Mouse (Mus musculus) activated CD4-positive, CD25-positive, alpha-beta regulatory T cell, adult 4 months (primary cell): ENCODE data around the gene Gtf3a. TPM values are rescaled to one million over a fixed set of nuclear protein-coding genes. Genes with fewer than 3 reads are reported as not detected.

Experiments
- ATAC-seq: one replicate; pipeline ENCODE4 v1.8.0; 2017
- polyA plus RNA-seq, 2 experiments: library from polyadenylated mRNA; unstranded; fragments of 100-300 nt; shearing (Covaris generic); gene quantifications; one replicate each; pipeline ENCODE4 v1.2.1; 2017

The Gtf3a gene
- polyA plus RNA-seq, 2 experiments from 2014 or later = 35.6 to 46.4 TPM

DNA sequence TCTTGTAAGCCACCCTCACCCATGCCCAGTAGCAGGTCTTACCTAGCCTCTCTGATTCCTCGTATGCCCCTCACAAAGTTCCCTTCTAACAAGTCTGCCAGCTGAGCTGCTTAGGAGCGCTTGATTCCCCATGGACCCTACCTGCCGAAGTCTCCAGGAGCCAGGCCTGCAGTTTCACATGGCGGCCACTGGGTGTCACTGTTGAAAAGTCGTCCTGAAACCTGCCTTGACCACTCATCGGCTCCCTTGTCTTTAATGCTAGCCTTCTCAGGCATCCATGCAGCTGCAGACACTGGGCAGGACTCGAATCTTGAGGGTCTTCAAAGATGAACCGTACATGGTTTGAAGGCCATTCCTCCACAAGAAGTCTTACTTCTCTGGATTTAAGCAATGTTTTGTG is 34.8 kb downstream of the Gtf3a start:
- peak; percentile 36 for ATAC-seq

DNA sequence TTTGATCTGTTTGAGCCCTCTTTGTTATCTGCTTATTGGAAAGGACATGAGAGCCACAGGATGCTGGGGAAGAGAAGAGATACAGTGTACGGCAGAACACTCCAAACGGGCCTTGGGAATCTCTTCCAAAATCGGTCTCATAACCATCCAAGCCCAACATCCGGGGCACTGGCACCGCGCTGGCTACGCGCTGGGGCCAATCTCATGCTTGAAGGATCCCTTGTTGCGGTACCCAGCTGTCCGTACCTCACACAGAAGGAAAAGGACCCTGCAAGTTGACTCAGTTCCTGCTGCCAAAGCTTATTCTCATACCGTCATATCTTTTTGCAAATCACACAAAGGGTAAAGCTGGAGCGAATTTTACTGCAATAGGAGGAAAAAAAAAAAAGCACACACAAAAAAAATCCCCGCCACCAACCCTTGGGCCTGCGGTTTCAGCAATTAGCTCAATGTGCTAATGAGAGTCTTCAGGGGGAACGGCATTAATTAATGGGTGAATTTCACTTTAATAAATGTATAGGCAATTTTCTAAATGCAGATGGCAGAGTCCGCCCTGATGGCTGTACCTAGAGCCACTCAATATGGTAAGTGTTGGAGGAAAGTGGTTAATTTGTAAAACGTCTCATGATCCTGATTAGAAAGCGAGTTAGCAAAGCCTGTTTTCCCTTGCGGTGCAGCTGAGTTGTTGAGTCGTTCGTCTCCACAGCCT is 37.4 kb downstream of the Gtf3a start:
- no peak for ATAC-seq

DNA sequence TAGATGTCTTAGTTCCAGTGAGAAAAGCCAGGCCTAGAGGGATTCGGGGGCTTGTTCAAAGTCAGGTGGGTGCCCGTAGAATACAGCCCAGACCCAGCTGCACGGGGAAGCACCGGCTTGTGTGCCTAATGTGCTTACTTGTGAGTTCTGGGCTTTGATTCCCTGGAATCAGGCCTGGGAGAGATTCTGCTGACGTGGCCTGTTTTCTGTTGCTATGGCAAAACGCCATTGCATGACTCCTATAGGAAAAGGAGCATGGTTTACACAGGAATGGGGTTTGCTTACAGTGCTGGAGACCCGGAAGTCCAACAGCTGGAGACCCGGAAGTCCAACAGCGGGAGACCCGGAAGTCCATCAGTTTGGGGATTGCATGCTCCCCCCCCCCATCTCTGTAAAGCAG is 39.1 kb downstream of the Gtf3a start:
- ATAC-seq = no peak

DNA sequence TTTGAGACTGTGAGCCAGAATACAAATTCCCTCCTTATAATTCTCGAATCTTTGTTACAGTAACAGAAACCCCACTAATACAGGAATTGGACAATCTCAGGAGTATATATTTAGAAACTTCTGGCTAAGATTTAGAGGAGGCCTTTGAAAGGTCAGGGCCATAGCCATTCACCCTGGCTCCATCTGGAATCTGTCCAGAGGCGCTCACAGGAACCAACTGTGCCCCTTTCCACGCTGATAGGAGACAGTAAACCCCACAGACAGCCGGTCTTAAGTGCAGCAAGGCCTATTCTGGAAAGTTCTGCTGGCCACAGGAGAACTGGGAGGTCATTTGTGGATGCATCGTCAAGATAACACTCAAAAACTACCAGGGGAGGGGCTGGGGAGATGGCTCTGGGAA is 40.6 kb downstream of the Gtf3a start:
- ATAC-seq = no peak

DNA sequence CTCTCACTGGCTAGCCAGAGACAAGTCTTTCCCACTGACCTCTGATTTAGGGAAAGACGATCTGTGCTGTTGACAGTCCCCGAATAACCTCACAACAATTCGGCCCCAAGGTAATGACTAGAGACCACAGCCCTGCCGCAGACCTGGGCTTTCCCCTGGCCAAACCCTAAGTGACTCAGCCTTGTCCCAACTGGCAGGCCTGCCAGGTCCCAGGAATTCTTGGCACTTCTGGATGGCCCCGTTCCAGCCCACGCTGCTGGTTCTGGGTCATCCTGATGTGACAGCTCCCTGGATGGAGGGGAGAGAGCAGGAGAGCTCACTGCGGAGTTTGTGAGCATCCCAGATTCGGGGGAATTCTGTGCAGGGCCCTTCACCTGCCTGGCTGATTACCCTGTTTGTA is 45.1 kb downstream of the Gtf3a start:
- ATAC-seq = no peak

DNA sequence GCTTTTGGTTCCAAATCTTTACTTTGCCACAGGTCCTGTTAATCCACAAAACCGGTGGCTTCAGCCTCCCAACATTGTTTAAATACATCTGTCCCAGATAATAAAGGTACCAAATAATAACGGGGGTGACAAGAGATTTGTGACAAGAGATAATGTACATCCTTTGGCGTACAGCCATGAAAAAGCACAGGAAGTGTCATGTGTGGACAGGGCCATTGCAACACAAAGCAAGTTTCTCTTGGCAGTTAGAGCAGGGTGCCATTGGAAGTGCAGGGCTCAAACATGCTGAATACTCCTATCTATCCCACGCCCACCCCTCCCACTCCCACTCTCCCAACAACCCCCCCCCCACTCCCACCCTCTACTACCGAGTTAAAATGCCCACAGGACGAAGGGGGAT is 46.5 kb downstream of the Gtf3a start:
- no peak for ATAC-seq

DNA sequence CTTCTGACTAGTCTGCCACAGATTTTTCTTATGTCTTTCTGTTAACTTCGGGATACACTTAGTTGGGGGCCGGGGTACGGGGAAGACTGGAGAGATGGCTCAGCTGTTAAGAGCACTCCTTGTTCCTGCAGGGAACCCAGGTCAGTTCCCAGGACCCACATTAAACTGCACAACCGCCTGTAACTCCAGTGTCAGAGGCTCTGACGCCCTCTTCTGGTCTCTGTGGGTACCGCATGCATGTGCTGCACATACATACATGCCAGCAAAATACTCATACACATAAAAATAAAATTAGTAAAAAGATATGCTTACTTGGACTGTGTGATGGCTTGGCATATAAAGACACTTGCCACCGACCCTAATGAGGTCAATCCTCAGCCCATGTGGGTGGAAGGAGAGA is 48.4 kb downstream of the Gtf3a start:
- no peak for ATAC-seq

DNA sequence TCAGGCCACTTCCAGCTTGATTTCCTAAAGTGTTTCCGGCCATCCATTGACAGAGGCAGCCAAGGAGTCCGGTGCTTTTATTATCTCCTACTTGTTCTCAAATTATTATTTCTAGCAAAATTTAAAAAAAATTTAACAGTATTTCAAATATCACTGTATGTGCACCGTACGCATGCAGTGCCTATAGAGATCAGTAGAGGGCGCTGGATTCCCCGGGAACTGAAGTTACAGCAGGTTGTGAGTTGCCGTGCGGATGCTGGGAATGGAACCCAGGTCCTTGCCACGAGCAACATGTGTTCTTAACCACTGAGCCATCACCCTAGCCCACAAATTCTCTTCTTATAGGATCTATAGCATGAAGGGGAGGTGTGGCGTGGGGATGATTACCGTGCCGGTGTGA is 50.3 kb downstream of the Gtf3a start:
- ATAC-seq = no peak

DNA sequence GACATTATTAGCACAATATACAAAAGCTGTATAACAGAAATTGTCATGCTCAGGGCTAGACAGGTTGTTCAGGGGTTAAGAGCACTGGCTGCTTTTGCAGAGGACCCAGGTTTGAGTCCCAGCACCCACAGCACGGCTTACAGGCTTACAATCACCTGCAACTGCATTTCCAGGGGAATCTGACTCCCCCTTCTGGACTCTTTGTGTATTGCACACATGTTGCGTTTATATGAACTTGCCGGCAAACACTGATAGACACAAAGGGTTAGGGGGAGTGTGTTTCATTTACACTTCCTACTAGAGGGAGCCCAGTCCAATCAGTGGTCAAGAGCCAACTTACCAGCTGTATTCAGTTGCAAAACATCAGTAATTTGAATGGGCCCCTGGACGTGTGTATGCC is 52.9 kb downstream of the Gtf3a start:
- ATAC-seq = no peak

DNA sequence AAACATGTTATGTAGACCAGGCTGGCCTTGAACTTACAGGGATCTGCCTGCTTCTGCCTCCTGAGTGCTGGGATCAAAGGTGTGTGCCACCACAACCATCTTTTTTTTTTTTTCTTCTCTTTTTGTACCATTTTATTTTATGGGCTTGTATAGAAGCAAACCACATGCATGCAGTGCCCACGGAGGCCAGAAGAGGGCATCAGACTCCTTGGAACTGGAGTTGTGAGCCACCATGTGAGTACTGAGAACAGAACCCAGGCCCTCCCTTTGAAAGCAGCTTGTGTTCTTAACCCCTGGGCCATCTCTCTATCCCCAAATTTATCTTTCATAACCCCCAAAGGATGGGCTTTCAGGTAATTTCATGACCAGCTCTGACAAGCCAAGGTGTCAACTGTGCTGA is 54.8 kb downstream of the Gtf3a start:
- no peak for ATAC-seq

Other genes with a start within 250 kb of the Gtf3a start
- gene Usp12, start 153.7 kb upstream of the Gtf3a start, polyA plus RNA-seq = 1 to 10 TPM; 4.6 to 4.8 TPM
- gene Rpl21, start 115.8 kb upstream of the Gtf3a start, polyA plus RNA-seq = 1,000 to 10,000 TPM in 1 of 2 experiments, 100 to 1,000 TPM in 1; 720 to 1,295 TPM
- gene Rasl11a, start 103.6 kb upstream of the Gtf3a start, polyA plus RNA-seq = 1 to 10 TPM; 2.1 to 6.0 TPM
- 10 to 100 TPM; 44.0 to 45.0 TPM for gene Mtif3, start 15.1 kb downstream of the Gtf3a start, polyA plus RNA-seq
- gene Lnx2, start 127.9 kb downstream of the Gtf3a start, polyA plus RNA-seq = 10 to 100 TPM; 19.3 to 24.8 TPM
- 100 to 1,000 TPM; 179 to 194 TPM for gene Polr1d, start 128.4 kb downstream of the Gtf3a start, polyA plus RNA-seq
- gene Gsx1, start 240.0 kb downstream of the Gtf3a start, polyA plus RNA-seq = not detected